Mouse (Mus musculus) gastrocnemius, adult 2 months (tissue): ENCODE measurements around the gene E330009J07Rik. TPM values are rescaled to one million over a fixed set of nuclear protein-coding genes. Genes with fewer than 3 reads are reported as not detected.

Source experiments
- DNase-seq: peaks from one replicate; pipeline ENCODE4 v3.0.0; 2022
- H3K27ac ChIP-seq: fragments of 200-600 bp; 2 replicates; pipeline ENCODE4 v1.8.1; 2022; ENCODE audit warnings: mild to moderate bottlenecking
- H3K4me3 ChIP-seq: fragments of 200-600 bp; 2 replicates; pipeline ENCODE4 v1.8.1; 2022; ENCODE audit warnings: mild to moderate bottlenecking, moderate library complexity
- CTCF ChIP-seq: fragments of 200-600 bp; IDR thresholded peaks from 2 replicates; pipeline ENCODE4 v1.8.1; 2022; ENCODE audit warnings: antibody characterized with exemption, mild to moderate bottlenecking, moderate library complexity
- intact Hi-C: fragments of 180-260 bp; cut with DNase I; formaldehyde crosslinking; loops from one replicate; pipeline ENCODE4 v1.15.1; 2025
- total RNA-seq, 2 experiments: library from RNA; stranded (reverse); gene quantifications; 2 replicates each; pipeline ENCODE4 v1.2.3; 2021

The E330009J07Rik gene
- total RNA-seq, 2 experiments from 2014 or later, result 0.98 to 1.2 TPM

DNA sequence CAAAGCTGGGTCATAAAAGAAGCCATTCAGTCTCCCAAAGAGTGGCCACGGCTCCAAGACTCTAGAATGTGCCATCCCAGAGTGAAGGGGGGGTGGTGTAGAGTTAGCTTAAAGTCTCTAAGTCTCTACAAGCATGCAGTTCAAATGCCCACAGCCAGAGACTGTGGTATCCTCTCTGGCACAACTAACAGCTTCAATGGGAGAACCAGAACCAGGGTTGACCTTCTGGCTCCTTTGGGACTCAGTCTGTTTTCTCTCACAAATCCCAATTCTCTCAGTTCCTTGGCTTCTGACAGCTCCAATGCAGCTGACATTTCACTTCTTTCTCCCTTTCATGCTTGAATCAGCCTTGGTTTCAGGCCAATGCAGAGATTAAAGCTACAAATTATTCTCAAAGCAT, 12.9 kb downstream of the E330009J07Rik start:
- no peak for DNase-seq
- TF ChIP-seq CTCF, result no peak
- no peak overlapping the region for H3K27ac ChIP-seq
- no peak overlapping the region for H3K4me3 ChIP-seq
- intact Hi-C loops, result no loop called here

DNA sequence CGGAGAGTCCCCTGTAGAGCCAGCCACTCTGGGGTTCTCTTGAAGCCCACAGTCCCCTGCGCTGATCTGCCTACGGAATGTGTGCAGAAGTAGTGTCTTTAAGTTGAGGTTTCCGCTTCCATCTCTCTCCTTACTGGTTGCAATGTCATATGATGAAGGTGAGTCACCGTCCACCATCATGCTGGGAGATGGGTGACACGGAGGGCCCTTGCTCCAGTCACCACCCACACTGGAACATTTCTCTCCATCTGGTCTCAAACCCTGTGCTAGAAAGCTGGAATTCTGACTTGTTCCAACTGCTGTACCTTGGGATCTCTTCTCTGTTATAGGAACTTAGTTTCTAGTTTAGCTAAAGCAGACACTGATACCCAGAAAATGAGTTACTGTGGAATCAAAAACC, 14.8 kb downstream of the E330009J07Rik start:
- intact Hi-C loops, result no loop called here

GRCm38 (mm10) chr6:40418386-40418785, 17.5 kb downstream of the E330009J07Rik start:
- intact Hi-C loops, result no loop called here
- no peak overlapping the region for H3K27ac ChIP-seq
- no peak for TF ChIP-seq CTCF
- no peak for DNase-seq
- no peak overlapping the region for H3K4me3 ChIP-seq

More for the DNA sequence above, 14.8 kb downstream of the E330009J07Rik start:
- Histone ChIP-seq H3K27ac (no peak overlapping the region), H3K4me3 (no peak overlapping the region)
- TF ChIP-seq CTCF, result no peak
- no peak for DNase-seq

GRCm38 (mm10) chr6:40415799-40416198, 20.1 kb downstream of the E330009J07Rik start:
- no peak overlapping the region for H3K4me3 ChIP-seq
- no peak for DNase-seq
- H3K27ac ChIP-seq, result no peak overlapping the region
- intact Hi-C loops, result no loop called here
- no peak for TF ChIP-seq CTCF

- no peak for TF ChIP-seq CTCF
- Histone ChIP-seq H3K27ac (no peak overlapping the region), H3K4me3 (no peak overlapping the region)
- intact Hi-C loops, result no loop called here
- no peak for DNase-seq
Observed at GRCm38 (mm10) chr6:40413565-40413964, 22.4 kb downstream of the E330009J07Rik start.

GRCm38 (mm10) chr6:40413046-40413445, 22.9 kb downstream of the E330009J07Rik start:
- intact Hi-C loops, result no loop called here
- H3K27ac ChIP-seq, result no peak overlapping the region

GRCm38 (mm10) chr6:40411085-40411484, 24.9 kb downstream of the E330009J07Rik start:
- DNase-seq, result no peak
- H3K27ac ChIP-seq, result no peak overlapping the region
- no peak overlapping the region for H3K4me3 ChIP-seq
- intact Hi-C loops, result no loop called here
- TF ChIP-seq CTCF, result no peak

More at GRCm38 (mm10) chr6:40413046-40413445, 22.9 kb downstream of the E330009J07Rik start:
- no peak for TF ChIP-seq CTCF
- no peak for DNase-seq
- H3K4me3 ChIP-seq, result no peak overlapping the region

GRCm38 (mm10) chr6:40403640-40404285, 32.2 kb downstream of the E330009J07Rik start:
- Histone ChIP-seq H3K27ac (no peak overlapping the region), H3K4me3 (no peak overlapping the region)
- intact Hi-C loops, result no loop called here
- no peak for DNase-seq
- TF ChIP-seq CTCF, result no peak

DNA sequence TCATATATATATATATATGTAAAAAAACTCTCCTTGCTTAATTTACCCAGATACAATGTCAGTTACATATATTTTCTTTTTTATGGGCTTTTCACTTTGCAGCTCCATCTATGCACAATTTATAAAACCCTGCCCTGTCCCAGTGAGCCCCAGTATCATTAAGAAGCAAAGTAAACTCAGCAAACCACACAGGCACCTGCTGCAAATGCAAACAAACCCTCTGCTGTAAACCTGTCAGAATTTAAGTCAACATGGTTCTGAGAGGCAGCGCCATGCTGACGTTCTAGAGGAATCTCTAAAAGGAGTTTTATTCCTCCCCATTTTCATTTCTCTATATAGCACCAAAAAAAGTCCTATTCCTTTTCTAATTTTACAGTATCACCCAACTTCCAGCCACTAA, 33.9 kb downstream of the E330009J07Rik start:
- H3K4me3 ChIP-seq, result no peak overlapping the region
- no peak overlapping the region for H3K27ac ChIP-seq
- TF ChIP-seq CTCF, result no peak
- no peak for DNase-seq
- intact Hi-C loops, result no loop called here

- H3K27ac ChIP-seq, result no peak overlapping the region
- intact Hi-C loops, result no loop called here
- no peak overlapping the region for H3K4me3 ChIP-seq
- peak; percentile 64 for TF ChIP-seq CTCF
- DNase-seq, result peak; percentile 50
Observed at GRCm38 (mm10) chr6:40393213-40393612, 42.7 kb downstream of the E330009J07Rik start.

- no peak for TF ChIP-seq CTCF
- DNase-seq, result no peak
- Histone ChIP-seq H3K4me3 (no peak overlapping the region), H3K27ac (no peak overlapping the region)
- intact Hi-C loops, result no loop called here
Observed at GRCm38 (mm10) chr6:40390975-40391374, 45.0 kb downstream of the E330009J07Rik start.

DNA sequence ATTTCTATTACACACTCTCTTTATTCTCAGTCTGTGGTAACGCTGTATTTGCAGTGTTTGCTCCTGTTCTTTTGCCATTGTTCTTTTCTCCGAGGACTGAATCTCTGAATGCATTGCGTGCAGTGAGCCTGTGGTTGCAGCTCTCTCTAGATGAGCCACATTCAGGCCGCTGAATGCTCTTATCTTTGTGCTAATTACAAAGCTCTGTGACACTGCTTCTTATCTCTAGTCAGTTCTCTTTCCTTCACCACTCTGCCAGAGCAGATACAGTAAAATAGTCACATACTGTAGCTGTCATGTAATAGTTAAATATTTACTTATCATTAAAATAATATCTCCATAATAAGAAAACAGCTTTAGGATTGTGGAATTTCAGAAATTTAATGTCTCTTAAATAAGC, 47.3 kb downstream of the E330009J07Rik start:
- intact Hi-C loops, result no loop called here
- no peak overlapping the region for H3K27ac ChIP-seq
- no peak overlapping the region for H3K4me3 ChIP-seq
- no peak for DNase-seq
- TF ChIP-seq CTCF, result no peak

DNA sequence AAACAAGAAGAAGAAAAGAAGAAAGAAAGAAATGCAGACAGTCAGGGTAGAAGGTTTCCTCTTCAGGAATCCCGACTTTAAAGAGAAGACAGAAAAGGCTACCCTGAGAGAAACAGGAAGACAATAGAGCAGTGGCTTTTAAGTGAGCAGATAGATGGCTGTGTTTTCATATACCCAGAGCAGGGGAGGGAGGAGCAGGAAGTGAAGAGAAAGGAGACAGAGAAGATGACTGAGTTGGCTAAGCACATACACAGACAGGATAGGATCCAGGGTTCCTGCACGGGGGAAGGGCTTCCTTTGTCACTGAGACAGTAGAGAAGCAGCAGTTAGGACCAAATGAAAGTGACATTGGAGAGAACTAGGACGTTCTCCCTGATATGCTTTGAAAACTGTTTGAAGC, 50.3 kb downstream of the E330009J07Rik start:
- no peak overlapping the region for H3K4me3 ChIP-seq
- no peak for DNase-seq
- TF ChIP-seq CTCF, result no peak
- H3K27ac ChIP-seq, result no peak overlapping the region
- intact Hi-C loops, result no loop called here

GRCm38 (mm10) chr6:40381908-40382307, 54.0 kb downstream of the E330009J07Rik start:
- no peak for DNase-seq
- Histone ChIP-seq H3K4me3 (no peak overlapping the region), H3K27ac (no peak overlapping the region)
- intact Hi-C loops, result no loop called here
- no peak for TF ChIP-seq CTCF
